Comparison of ENCODE assay signal across 13 mouse cellular contexts in the genomic region with DNA sequence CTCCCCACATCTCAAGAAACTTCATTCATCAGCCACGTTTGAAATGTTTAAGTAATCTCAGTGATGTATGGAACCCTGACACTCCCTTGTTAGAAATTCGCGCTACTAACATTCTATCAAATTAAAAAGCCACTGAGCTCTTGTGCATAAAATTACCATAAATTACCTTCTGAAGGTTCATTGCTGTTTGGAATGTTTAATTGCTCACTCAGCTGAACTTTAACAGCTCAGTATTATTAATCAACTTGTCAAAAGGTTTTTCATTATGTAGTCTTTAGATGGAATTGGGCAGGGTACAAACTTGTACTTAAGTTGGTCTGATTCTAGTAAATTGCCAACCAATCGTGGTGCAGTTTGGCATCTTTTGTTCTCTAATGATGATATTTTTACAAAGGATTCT.
"Had no signal": no experiment of that assay in that cellular context is flagged by ENCODE, and none has a peak within 500 bp of the region (broad histone marks: within the 10 kb centered on the region; RNA-seq: fewer than 3 reads in every experiment).

No protein-coding gene starts in this region.

- H3K4me2 ChIP-seq: kidney, embryonic 15.5 days; limb, embryonic 15.5 days; liver, embryonic 12.5 days; lung, embryonic 14.5 days; midbrain, embryonic 11.5 days; neural tube, embryonic 12.5 days had no signal

- H3K36me3 ChIP-seq: kidney, embryonic 15.5 days; limb, embryonic 15.5 days; liver, embryonic 12.5 days; neural tube, embryonic 12.5 days had no signal

- H3K9me3 ChIP-seq: kidney, embryonic 15.5 days; limb, embryonic 15.5 days; liver, embryonic 12.5 days; megakaryocyte, embryonic 14.5 days; neural tube, embryonic 12.5 days had no signal

- H3K4me3 ChIP-seq: kidney, embryonic 15.5 days; left cerebral cortex, adult 2 months; limb, embryonic 15.5 days; liver, embryonic 12.5 days; megakaryocyte, embryonic 14.5 days; neural tube, embryonic 12.5 days had no signal

- H3K27me3 ChIP-seq: kidney, embryonic 15.5 days; limb, embryonic 15.5 days; liver, embryonic 12.5 days; megakaryocyte, embryonic 14.5 days; neural tube, embryonic 12.5 days had no signal

- H3K9ac ChIP-seq: kidney, embryonic 15.5 days; limb, embryonic 15.5 days; liver, embryonic 12.5 days; lung, embryonic 14.5 days; neural tube, embryonic 12.5 days had no signal

- DNase-seq: kidney, postnatal 14 days; lung, embryonic 14.5 days; lung, postnatal 10 days; thymus, postnatal 4 days had no signal

- H3K27ac ChIP-seq: kidney, embryonic 15.5 days; left cerebral cortex, adult 2 months; limb, embryonic 15.5 days; liver, embryonic 12.5 days; macrophage; neural tube, embryonic 12.5 days; stomach, postnatal 0 days had no signal

- H3K4me1 ChIP-seq: kidney, embryonic 15.5 days; limb, embryonic 15.5 days; liver, embryonic 12.5 days; megakaryocyte, embryonic 14.5 days; neural tube, embryonic 12.5 days had no signal

- ATAC-seq: liver, embryonic 12.5 days had no signal
